Mouse (Mus musculus): ENCODE measurements around the gene Tmem56. TPM values are rescaled to one million over a fixed set of nuclear protein-coding genes. Genes with fewer than 3 reads are reported as not detected.

The Tmem56 gene
- total and polyA plus RNA-seq, 2 experiments from 2014 or later, result 3.3 to 15.0 TPM

GRCm38 (mm10) chr3:121277009-121277408 lies 5.9 kb downstream of the Tmem56 start:
- no peak for ATAC-seq (ENCODE audit: low FRiP score)
- H3K4me1 ChIP-seq (ENCODE audit: insufficient read depth, low read length), result no peaks in the 10 kb centered on the region
- no peaks in the 10 kb centered on the region for H3K27me3 ChIP-seq (ENCODE audit: insufficient read depth, low read length)
- H3K36me3 ChIP-seq (ENCODE audit: insufficient read depth, low read length), result no peaks in the 10 kb centered on the region
- H3K4me2 ChIP-seq (ENCODE audit: low read depth, low read length, poor library complexity, severe bottlenecking), result no peak overlapping the region
- DNase-seq (ENCODE audit: low spot score), result no peak
- H3K9ac ChIP-seq (replicated peaks; ENCODE audit: low read length, poor library complexity, severe bottlenecking), result no peak overlapping the region
- no peaks in the 10 kb centered on the region for H3K9me3 ChIP-seq (ENCODE audit: low read length)
- no peak for TF ChIP-seq CTCF (IDR thresholded peaks at IDR 0.05)
- WGBS, result 90% methylated on average over 4 of the region's 4 CpGs
- no peak overlapping the region for H3K4me3 ChIP-seq (ENCODE audit: low read depth, low read length)
- H3K27ac ChIP-seq (ENCODE audit: low read depth, low read length), result no peak overlapping the region

GRCm38 (mm10) chr3:121274010-121274409 lies 8.9 kb downstream of the Tmem56 start:
- Histone ChIP-seq H3K36me3 (ENCODE audit: insufficient read depth, low read length) (no peaks in the 10 kb centered on the region), H3K4me2 (ENCODE audit: low read depth, low read length, poor library complexity, severe bottlenecking) (no peak overlapping the region), H3K27ac (ENCODE audit: low read depth, low read length) (no peak overlapping the region), H3K9me3 (ENCODE audit: low read length) (no peaks in the 10 kb centered on the region), H3K4me1 (ENCODE audit: insufficient read depth, low read length) (no peaks in the 10 kb centered on the region), H3K27me3 (ENCODE audit: insufficient read depth, low read length) (no peaks in the 10 kb centered on the region), H3K9ac (replicated peaks; ENCODE audit: low read length, poor library complexity, severe bottlenecking) (no peak overlapping the region), H3K4me3 (ENCODE audit: low read depth, low read length) (no peak overlapping the region)
- TF ChIP-seq CTCF (IDR thresholded peaks at IDR 0.05), result no peak
- 97% methylated on average over 2 of the region's 2 CpGs for WGBS
- DNase-seq (ENCODE audit: low spot score) (no peak), ATAC-seq (ENCODE audit: low FRiP score) (no peak)

- no peak overlapping the region for H3K4me2 ChIP-seq (ENCODE audit: low read depth, low read length, poor library complexity, severe bottlenecking)
- H3K9ac ChIP-seq (replicated peaks; ENCODE audit: low read length, poor library complexity, severe bottlenecking), result no peak overlapping the region
- H3K27me3 ChIP-seq (ENCODE audit: insufficient read depth, low read length), result no peaks in the 10 kb centered on the region
- TF ChIP-seq CTCF (IDR thresholded peaks at IDR 0.05), result no peak
- H3K36me3 ChIP-seq (ENCODE audit: insufficient read depth, low read length), result no peaks in the 10 kb centered on the region
- ATAC-seq (ENCODE audit: low FRiP score), result no peak
- no peaks in the 10 kb centered on the region for H3K4me1 ChIP-seq (ENCODE audit: insufficient read depth, low read length)
- WGBS, result 78% methylated on average over 2 of the region's 2 CpGs
- H3K9me3 ChIP-seq (ENCODE audit: low read length), result no peaks in the 10 kb centered on the region
- no peak for DNase-seq (ENCODE audit: low spot score)
- no peak overlapping the region for H3K4me3 ChIP-seq (ENCODE audit: low read depth, low read length)
- H3K27ac ChIP-seq (ENCODE audit: low read depth, low read length), result no peak overlapping the region
Measured at GRCm38 (mm10) chr3:121272577-121272976, 10.3 kb downstream of the Tmem56 start.

- H3K4me3 ChIP-seq (ENCODE audit: low read depth, low read length), result no peak overlapping the region
- no peaks in the 10 kb centered on the region for H3K9me3 ChIP-seq (ENCODE audit: low read length)
- ATAC-seq (ENCODE audit: low FRiP score) (no peak), DNase-seq (ENCODE audit: low spot score) (no peak)
- no peak overlapping the region for H3K4me2 ChIP-seq (ENCODE audit: low read depth, low read length, poor library complexity, severe bottlenecking)
- H3K27me3 ChIP-seq (ENCODE audit: insufficient read depth, low read length), result peaks cover 4% of the 10 kb centered on the region; the same call in 1 of the 2 replicates
- WGBS, result 89% methylated on average over 5 of the region's 5 CpGs
- no peak overlapping the region for H3K27ac ChIP-seq (ENCODE audit: low read depth, low read length)
- TF ChIP-seq CTCF (IDR thresholded peaks at IDR 0.05), result no peak
- H3K4me1 ChIP-seq (ENCODE audit: insufficient read depth, low read length), result no peaks in the 10 kb centered on the region
- H3K9ac ChIP-seq (replicated peaks; ENCODE audit: low read length, poor library complexity, severe bottlenecking), result no peak overlapping the region
- H3K36me3 ChIP-seq (ENCODE audit: insufficient read depth, low read length), result no peaks in the 10 kb centered on the region
Measured at GRCm38 (mm10) chr3:121267283-121267682, 15.6 kb downstream of the Tmem56 start.

GRCm38 (mm10) chr3:121264242-121264641 lies 18.7 kb downstream of the Tmem56 start:
- no peaks in the 10 kb centered on the region for H3K36me3 ChIP-seq (ENCODE audit: insufficient read depth, low read length)
- no peak overlapping the region for H3K4me2 ChIP-seq (ENCODE audit: low read depth, low read length, poor library complexity, severe bottlenecking)
- H3K4me3 ChIP-seq (ENCODE audit: low read depth, low read length), result no peak overlapping the region
- ATAC-seq (ENCODE audit: low FRiP score) (no peak), DNase-seq (ENCODE audit: low spot score) (no peak)
- H3K27ac ChIP-seq (ENCODE audit: low read depth, low read length), result no peak overlapping the region
- 52% methylated on average over 6 of the region's 6 CpGs for WGBS
- no peak overlapping the region for H3K9ac ChIP-seq (replicated peaks; ENCODE audit: low read length, poor library complexity, severe bottlenecking)
- H3K9me3 ChIP-seq (ENCODE audit: low read length), result no peaks in the 10 kb centered on the region
- H3K4me1 ChIP-seq (ENCODE audit: insufficient read depth, low read length), result no peaks in the 10 kb centered on the region
- H3K27me3 ChIP-seq (ENCODE audit: insufficient read depth, low read length), result peaks cover 4% of the 10 kb centered on the region; the same call in 1 of the 2 replicates
- TF ChIP-seq CTCF (IDR thresholded peaks at IDR 0.05), result no peak

- no peaks in the 10 kb centered on the region for H3K9me3 ChIP-seq (ENCODE audit: low read length)
Measured at GRCm38 (mm10) chr3:121263205-121263548, 19.7 kb downstream of the Tmem56 start.

More at GRCm38 (mm10) chr3:121263205-121263548, 19.7 kb downstream of the Tmem56 start:
- TF ChIP-seq CTCF (IDR thresholded peaks at IDR 0.05), result no peak
- ATAC-seq (ENCODE audit: low FRiP score) (peak; percentile 64), DNase-seq (ENCODE audit: low spot score) (peak; percentile 57)
- Histone ChIP-seq H3K4me2 (ENCODE audit: low read depth, low read length, poor library complexity, severe bottlenecking) (peak overlapping the region; percentile 78), H3K9ac (replicated peaks; ENCODE audit: low read length, poor library complexity, severe bottlenecking) (peak overlapping the region; percentile 89), H3K27ac (ENCODE audit: low read depth, low read length) (peak overlapping the region; percentile 69), H3K4me1 (ENCODE audit: insufficient read depth, low read length) (no peaks in the 10 kb centered on the region), H3K36me3 (ENCODE audit: insufficient read depth, low read length) (no peaks in the 10 kb centered on the region), H3K4me3 (ENCODE audit: low read depth, low read length) (peak overlapping the region; percentile 81), H3K27me3 (ENCODE audit: insufficient read depth, low read length) (peaks cover 4% of the 10 kb centered on the region; the same call in 1 of the 2 replicates)
- 0% methylated on average over 19 of the region's 20 CpGs for WGBS
